Mouse (Mus musculus) heart, postnatal 4 days (tissue): ENCODE measurements around the gene Tmem210. TPM values are rescaled to one million over a fixed set of nuclear protein-coding genes. Genes with fewer than 3 reads are reported as not detected.
A peak's percentile ranks its signal among the peaks of the same experiment; 100 is the strongest.
"Not testable (repeated sequence)": the region's sequence is repeated elsewhere in the genome, so short reads cannot be mapped to it uniquely, and the experiment has no call there.

Experiments
- DNase-seq: peaks from one replicate; pipeline ENCODE4 v3.0.0; 2021
- total RNA-seq, 2 experiments: library from RNA; stranded (reverse); gene quantifications; 2 replicates each; pipeline ENCODE4 v1.2.3; 2021

Tmem210 gene
- total RNA-seq: not detected

DNA sequence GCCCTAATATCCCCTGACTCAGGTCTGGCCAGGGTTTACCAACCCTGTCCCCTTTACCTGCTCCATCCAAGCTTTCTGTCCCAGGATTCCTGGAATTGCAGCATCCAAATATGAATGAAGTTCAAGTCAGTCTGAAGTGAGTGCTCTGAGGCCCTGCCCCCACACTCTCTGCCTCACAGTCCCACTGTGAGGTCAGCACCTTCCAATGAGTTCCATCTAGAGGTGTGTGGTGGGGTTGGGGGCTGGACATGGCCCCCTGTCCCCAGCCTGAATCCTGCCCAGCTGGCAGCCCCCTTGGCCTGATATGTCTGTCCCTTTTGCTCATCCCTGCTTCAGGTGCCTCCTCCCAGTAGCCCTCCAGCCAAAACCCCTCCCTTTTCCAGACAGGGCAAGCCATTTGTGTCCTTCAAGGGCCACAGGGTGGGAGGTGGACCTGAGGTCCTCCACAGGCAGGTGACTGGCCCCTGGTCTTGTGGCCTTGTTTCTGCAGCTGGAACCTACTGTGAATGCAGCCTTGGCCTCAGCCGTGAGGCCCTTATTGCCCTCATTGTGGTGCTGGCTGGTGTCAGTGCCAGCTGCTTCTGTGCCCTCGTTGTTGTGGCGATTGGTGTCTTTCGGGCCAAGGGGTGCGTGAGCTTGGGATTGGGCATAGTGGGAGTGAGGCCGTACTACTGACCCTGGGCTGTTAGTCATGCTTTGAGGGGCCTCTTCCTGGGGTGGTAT is at the start of gene Tmem210:
Tmem210 (plus strand) TSS at position 219 of the 723 bp plus-strand sequence.
- DNase-seq: no peak

- DNase-seq: no peak
These were observed 48.2 kb upstream of the Tmem210 start for GRCm38 (mm10) chr2:25239766-25240165.

GRCm38 (mm10) chr2:25240310-25240709 is 47.6 kb upstream of the Tmem210 start:
- DNase-seq: no peak

GRCm38 (mm10) chr2:25240723-25241437 is 47.1 kb upstream of the Tmem210 start:
- DNase-seq: peak; percentile 59

- DNase-seq: no peak
These were observed 46.5 kb upstream of the Tmem210 start for GRCm38 (mm10) chr2:25241438-25241775.

DNA sequence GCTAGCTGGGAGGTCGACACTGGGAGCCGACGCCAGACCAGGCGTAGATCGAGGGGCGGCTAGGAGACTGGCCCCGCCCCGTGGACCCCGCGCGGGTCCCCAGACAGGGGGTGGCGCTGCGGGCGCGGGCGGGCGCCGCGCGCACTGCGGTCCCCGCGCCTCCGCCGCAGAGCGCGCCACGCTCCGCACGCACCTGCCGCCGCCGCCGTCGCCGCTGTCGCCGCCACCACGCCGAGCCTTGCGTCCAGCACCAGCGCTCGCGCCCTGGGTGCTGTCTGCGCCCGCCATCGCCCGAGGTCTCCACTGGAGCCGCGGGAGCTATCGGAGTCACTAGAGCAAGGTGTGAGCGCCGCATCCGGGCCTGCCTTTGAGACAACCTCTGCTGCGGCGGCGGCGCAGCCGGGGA is 45.8 kb upstream of the Tmem210 start, which contains the start of the genes Rnf208 and Cysrt1:
Rnf208 (plus strand) TSS at position 155 of the 406 bp plus-strand sequence.
Cysrt1 (minus strand) TSS at position 352 of the 406 bp plus-strand sequence.
- no peak for DNase-seq

- no peak for DNase-seq
These were observed 44.6 kb upstream of the Tmem210 start for GRCm38 (mm10) chr2:25243342-25243741.

DNA sequence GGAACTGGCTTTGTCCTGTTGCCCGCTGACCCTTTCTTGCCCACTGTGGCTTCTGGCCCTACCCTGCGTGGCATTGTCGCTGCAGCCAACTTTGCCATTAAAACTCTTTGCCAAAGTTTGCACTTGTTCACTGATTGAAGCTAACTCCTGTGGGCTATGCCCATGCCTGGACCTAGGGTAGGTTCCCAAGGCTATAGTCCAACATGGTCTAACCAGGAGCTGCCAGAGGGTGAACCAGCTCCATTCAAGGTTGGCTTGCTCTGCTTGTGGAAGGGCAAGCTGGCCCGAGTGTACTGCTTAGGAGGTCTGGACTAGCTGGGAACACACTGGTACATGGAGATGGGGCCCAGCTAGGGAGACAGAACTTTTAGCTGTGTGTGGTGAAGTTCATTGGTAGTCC is 43.8 kb upstream of the Tmem210 start:
- DNase-seq: no peak

DNA sequence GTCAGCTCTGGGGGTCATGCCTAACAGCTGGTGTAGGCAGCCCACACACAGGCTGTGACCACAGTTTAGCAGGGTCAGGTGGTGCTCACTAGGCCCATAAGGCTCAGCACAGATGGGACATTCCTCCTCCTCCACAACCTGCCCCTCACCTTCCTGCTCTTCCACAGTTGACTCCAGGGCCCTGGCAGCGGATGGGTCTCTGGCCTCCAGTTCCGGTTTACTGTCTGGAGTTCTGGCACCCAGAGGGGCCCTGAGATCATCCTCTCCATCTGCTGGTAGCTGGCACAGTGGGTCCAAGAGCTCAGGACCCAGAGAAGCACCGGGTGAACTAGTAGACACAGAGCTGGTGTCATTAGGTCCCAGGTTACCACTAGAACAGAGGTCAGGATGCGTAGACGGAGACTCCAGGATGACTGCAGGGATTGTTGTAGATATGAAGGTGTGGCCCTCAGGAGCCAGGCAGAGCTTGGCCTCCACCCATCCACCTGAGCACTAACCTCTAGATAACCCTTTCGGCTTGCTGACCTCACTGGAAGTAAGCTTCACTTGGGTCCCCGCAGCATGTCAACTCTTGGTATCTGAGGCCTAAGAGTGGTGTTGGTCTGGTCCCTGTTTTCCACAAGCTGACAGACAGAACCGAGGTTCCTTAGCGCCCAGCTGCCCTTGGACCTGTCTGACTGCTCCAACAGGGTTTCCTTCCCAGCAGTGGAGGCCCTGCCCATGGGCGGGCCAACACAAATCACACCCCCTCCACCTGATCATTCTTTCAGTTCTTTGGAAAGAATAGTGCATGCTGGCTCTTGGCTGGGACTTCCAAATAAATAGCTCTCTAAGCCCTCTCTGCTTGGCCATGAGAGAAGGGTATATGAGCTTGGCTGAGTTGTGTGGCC is 41.5 kb upstream of the Tmem210 start, which contains the start of gene AL732309.1:
AL732309.1 (minus strand) TSS at position 681 of the 890 bp plus-strand sequence.
- no peak for DNase-seq

- DNase-seq: no peak
These were observed 35.6 kb upstream of the Tmem210 start for GRCm38 (mm10) chr2:25252331-25252730.

GRCm38 (mm10) chr2:25255284-25255779 is 32.6 kb upstream of the Tmem210 start, which contains the start of gene Tmem203:
Gene Tmem203 (plus strand): TSS chr2:25255439.
- DNase-seq: peak; percentile 88

- DNase-seq: peak; percentile 67
These were observed 31.4 kb upstream of the Tmem210 start for GRCm38 (mm10) chr2:25256443-25257109.

DNA sequence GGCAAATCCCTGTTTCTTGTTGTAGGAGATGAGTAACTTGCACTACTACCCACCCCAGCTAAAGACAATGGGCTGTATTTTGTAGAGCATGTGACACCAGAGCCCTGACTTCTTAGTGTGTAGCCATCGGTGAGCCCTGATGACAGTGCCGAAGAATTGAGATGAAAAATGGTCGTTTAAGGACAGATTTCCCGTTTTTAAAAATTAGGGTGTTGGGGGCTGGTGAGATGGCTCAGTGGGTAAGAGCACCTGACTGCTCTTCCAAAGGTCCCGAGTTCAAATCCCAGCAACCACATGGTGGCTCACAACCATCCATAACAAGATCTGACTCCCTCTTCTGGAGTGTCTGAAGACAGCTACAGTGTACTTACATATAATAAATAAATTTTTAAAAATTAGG is 30.7 kb upstream of the Tmem210 start:
- not testable (repeated sequence) for DNase-seq

DNA sequence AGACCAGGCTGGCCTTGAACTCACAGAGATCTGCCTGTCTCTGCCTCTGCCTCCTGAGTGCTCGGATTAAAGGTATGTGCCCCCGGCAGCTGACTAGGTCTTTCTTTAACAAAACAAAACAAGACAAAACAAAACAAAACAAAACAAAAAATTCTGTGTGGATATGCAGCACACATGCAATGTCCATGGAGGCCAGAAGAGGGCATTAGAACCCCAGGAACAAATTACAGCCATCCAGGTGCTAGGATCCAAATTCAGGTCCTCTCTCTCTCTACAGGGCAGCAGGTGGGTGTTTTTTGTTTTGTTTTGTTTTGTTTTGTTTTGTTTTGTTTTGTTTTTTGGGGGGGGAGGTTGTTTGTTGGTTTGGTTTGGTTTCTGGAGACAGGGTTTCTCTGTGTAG is 29.1 kb upstream of the Tmem210 start:
- DNase-seq: no peak

- DNase-seq: no peak
These were observed 26.1 kb upstream of the Tmem210 start for GRCm38 (mm10) chr2:25261870-25262269.

DNA sequence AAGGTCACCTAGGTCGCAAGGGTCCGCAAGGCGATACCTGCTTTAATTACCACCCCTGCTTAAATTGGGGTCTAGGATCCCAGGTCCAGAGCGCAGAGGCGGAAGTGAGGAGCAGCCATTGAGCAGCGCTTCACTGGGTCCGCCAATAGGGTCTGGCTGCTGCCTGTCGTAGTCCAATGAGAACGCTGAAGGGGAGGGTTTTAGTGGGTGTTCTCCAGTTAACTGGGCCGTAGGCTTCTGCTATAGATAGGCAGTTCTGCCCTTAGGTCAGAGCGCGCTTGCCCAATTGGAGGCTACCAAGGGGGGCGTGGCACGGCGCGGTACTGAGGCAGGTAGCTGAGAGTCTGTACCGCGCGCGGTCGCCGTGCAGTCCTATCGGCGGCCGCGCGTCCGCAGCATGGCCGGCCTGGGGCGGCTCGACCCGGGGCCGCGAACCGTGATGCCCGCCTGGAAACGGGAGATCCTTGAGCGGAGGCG is 25.6 kb upstream of the Tmem210 start, which contains the start of gene Tprn:
Tprn (plus strand) TSS at position 328 of the 477 bp plus-strand sequence.
- DNase-seq: peak; percentile 93

GRCm38 (mm10) chr2:25262795-25263622 is 24.9 kb upstream of the Tmem210 start:
- DNase-seq: peak; percentile 36

GRCm38 (mm10) chr2:25263623-25264285 is 24.2 kb upstream of the Tmem210 start:
- DNase-seq: no peak

- DNase-seq: no peak
These were observed 23.7 kb upstream of the Tmem210 start for GRCm38 (mm10) chr2:25264286-25264660.

DNA sequence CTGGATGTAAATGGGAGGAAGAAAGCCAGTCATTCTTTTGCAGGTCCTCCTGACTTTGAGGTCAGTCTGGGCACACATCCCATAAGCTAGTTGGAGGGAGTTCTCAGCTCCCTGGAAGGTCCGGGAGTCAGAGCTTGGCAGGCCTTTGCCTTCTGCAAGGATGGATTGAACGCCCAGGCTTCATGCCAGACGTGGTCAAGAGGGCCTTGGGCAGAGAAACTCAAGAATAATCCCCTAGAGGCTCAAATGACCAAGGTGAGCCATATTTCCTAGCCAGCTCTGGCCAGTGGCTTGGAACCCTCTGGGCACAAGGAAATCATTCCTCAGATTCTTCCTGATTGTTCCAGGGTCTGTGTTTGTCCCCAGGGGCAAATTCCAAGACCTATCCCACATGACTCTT is 23.1 kb upstream of the Tmem210 start:
- no peak for DNase-seq
